Mouse (Mus musculus): Measurements from ENCODE around the gene Vps37c.

- no peak for TF ChIP-seq CTCF (IDR thresholded peaks at IDR 0.05)
- no peak for TF ChIP-seq EP300 (IDR thresholded peaks at IDR 0.05)
These were observed 5.6 kb downstream of the Vps37c start for GRCm38 (mm10) chr19:10693926-10694682.
